Mouse (Mus musculus): ENCODE measurements around the gene Gpatch4. TPM values are rescaled to one million over a fixed set of nuclear protein-coding genes. Genes with fewer than 3 reads are reported as not detected.

Gene Gpatch4
- total RNA-seq (2023), result 2.7 and 3.8 TPM in 2 replicates

DNA sequence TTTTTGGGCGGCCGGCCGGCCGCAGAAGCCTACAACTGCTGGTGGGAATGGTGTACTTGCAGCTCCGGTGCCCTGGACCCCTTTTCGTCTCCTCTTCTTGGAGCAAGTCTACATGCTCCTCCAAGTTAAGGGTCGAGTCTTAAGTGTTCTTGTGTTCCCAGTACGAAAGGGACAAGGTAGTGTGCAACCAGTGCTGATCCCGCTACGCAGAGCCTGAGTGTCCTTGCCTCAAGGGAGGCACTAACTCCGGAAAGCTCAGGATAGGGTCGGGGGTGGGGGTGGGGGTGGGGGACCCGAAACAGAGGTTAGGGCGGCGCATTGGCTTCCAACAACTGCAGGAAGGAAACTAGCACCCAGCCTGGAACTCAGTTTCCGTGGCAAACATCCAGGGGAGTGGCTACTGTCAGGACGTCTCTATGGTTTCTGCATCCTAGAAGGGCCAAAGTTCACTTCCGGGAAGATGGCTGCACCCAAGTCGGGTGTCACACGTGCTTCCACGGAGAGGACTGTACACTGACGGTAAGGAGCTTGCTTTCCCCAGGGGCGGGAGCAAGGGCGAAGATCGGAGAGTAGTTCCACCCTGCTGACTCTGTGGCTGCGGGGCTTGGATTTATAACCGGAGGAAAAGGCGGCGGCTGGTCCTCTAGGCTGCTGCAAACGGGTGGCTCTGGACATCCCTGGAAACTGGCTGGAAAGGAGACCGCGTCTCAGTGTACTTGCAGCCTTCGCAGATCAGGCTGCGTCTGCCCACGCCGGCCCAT, at the start of gene Gpatch4:
Gene Gpatch4, plus strand, starts transcription at position 448 of the 761 bp plus-strand sequence.

DNA sequence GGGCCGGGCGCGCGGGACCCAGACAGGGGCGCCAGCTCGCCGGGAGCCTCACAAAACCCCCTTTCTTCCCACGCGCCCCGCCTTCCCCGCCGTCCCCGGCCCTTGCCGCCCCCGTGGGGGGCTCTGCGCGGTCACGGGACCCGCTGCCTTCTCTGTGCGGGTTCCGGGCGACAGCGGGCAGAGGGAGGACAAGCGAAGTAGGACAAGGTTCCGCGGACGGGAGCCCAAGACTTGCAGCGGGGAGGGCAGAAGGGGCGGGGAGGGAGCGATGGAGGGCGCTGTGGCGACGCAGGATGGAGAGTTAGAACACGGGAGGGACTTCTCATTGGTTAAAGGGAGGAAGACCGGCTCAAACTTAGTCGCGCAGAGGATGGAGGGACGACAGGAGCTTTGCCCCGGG, 42.7 kb upstream of the Gpatch4 start, which contains the start of gene Bcan:
Gene Bcan, minus strand, starts transcription at position 50 of the 400 bp plus-strand sequence.

DNA sequence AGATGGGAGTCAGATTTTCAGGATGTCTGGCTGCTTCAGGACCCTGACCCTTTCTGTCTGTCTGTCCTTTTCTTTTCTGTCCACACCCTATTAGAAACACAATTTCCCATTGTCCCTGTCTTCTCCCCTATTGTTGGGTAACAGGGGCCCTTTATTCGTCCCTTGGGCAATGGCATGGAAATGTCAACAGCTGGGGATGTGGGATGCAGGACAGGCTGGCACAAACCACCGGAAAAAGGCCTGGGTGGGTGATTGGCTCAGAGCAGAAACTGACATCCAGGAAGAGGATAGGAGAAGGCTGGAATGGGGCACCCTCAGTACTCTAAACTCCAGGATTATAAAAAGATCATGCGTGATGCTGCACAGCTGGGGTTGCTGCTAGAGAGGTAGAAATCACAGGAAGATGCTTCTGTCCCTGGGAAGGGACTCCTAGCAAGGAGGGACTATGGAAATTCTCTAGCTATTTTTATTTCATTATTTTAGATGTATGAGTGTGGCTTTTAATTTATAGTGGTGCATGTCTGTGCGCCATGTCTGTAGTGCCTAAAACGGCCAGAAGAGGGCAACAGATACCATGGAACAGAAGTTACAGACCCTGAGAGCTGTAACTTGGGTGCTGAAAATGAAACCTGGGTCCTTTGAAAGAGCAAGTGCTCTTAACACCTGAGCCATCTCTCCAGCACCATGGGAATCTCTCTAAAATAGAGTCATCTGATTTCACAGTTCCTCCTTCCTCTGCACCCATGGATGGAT, 15.3 kb upstream of the Gpatch4 start, which contains the start of gene Hapln2:
Gene Hapln2, minus strand, starts transcription at position 150 of the 753 bp plus-strand sequence.

DNA sequence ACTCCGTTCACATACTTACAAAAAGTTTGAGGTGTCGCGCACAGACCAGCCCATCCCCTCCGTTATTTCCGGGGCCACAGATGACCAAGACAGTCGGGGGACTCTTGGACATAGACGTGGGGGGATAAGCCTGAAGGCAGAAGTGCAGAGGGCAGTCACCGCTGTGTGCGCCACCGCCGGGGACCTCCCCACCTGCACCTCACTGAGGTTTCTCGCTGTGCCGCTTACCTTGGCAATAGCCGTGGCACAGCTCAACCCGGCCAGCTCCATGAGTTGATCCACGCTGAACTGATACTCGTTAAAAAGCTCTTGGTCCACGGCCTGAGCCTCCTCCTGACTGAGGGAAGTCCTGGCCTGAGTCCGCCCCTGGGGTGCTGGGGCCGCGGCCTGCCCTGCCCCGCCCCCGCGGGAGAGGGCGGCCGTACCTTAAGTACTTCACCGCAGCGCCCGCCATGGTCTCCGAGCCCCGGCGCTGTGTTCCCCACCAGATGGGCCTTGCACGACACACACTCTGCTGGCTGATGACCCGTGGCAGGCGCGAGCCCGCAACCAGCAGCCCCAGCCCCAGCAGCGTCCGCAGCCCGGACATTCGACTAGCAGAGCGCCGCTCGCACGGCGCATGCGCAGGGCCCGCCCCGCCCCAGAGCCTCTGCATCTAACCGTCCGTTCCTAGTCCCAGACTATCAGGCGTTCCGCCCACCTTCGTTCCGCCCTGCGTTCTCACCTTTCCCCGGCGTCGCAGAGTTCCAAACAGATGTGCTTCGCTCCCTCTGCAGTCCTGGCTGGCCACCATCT, 15.2 kb downstream of the Gpatch4 start, which contains the start of gene Naxe:
Gene Naxe, minus strand, starts transcription at position 594 of the 795 bp plus-strand sequence.

DNA sequence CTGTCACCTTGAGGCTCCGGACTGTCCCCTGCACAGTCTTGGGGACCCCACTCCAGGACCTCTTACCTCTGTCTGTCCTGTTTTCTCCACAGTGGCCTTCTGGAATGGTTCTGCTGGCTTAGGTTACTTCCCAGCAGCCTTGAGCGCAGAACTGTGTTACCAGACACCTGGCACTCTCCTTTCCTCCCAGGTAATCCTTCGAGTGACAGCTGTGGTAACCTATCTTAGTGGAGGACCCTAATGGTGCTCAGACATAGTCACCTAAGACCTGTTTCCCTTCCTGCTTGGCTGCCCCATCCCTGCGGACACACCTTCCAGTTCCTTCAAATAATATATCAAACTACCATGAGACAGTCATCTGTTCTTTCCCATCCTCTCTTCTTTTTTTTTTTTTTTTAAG, 35.3 kb downstream of the Gpatch4 start, which contains the start of gene Ttc24:
Gene Ttc24, minus strand, starts transcription at position 101 of the 400 bp plus-strand sequence.

DNA sequence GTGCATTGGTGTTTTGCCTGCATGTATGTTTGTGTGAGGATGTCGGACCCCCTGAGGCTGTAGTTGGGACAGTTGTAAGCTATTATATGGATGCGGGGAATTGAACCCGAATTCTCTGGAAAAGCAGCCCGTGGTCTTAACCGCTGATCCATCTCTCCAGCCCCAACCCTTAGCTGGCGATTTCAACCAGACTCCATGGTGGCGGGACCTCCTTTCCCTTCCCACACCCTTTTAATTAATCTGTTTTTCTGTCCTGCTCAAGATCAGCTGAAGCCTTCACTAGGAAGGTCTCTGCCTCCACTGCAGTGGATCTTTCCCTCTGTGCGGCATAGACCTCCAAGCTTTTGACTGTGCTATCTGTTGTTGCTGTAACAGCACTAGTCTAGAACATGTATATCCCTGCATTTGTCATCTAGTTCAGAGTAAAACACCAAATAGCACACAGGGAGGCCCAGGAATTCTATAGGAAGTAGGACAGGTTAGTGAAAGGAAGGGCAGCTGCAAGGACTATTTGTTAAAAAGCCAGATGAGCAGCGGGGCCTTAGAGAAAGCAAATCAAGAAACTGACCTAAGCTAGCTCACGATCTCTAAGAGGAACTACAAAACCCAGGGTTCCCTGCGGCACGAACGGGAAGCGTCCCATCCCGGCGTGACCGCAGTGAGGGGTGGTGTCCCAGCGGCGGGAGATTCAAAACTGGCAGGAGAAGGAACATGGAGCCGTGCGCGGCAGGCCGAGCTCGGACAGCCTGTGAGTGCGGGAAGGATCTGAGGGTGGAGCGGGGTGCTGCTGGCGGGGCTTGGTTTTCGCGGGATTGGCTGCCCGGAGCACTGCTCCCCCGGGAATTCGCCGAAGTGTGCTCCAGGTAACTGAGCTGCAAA, 38.7 kb downstream of the Gpatch4 start, which contains the start of gene Iqgap3:
Gene Iqgap3, plus strand, starts transcription at position 627 of the 879 bp plus-strand sequence.

Other genes starting within 250 kb of the Gpatch4 start
- gene Ntrk1, start 247.9 kb upstream of the Gpatch4 start, total RNA-seq (2023), result not detected in 2 replicates
- not detected in 2 replicates for gene Insrr, start 246.2 kb upstream of the Gpatch4 start, total RNA-seq (2023)
- 0.34 and 1.5 TPM in 2 replicates for gene Pear1, start 218.8 kb upstream of the Gpatch4 start, total RNA-seq (2023)
- 0.88 and 1.2 TPM in 2 replicates for gene Sh2d2a, start 196.4 kb upstream of the Gpatch4 start, total RNA-seq (2023)
- gene Prcc, start 157.5 kb upstream of the Gpatch4 start, total RNA-seq (2023), result 26.9 and 29.1 TPM in 2 replicates
- gene Hdgf, start 136.8 kb upstream of the Gpatch4 start, total RNA-seq (2023), result 80.4 and 98.0 TPM in 2 replicates
- 62.4 and 72.9 TPM in 2 replicates for gene Mrpl24, start 123.6 kb upstream of the Gpatch4 start, total RNA-seq (2023)
- 21.0 and 25.9 TPM in 2 replicates for gene Isg20l2, start 112.8 kb upstream of the Gpatch4 start, total RNA-seq (2023)
- 10.7 and 10.8 TPM in 2 replicates for gene Rrnad1, start 112.4 kb upstream of the Gpatch4 start, total RNA-seq (2023)
- gene Crabp2, start 94.4 kb upstream of the Gpatch4 start, total RNA-seq (2023), result 0.54 and 0.66 TPM in 2 replicates
- gene Nes, start 72.0 kb upstream of the Gpatch4 start, total RNA-seq (2023), result not detected in 2 replicates
- not detected in 2 replicates for gene Bcan, start 42.9 kb upstream of the Gpatch4 start, total RNA-seq (2023)
- gene Hapln2, start 15.5 kb upstream of the Gpatch4 start, total RNA-seq (2023), result not detected in 2 replicates
- gene Naxe, start 15.4 kb downstream of the Gpatch4 start, total RNA-seq (2023), result 21.0 and 21.5 TPM in 2 replicates
- gene Ttc24, start 35.2 kb downstream of the Gpatch4 start, total RNA-seq (2023), result not detected in 2 replicates
- 29.2 and 45.4 TPM in 2 replicates for gene Iqgap3, start 38.9 kb downstream of the Gpatch4 start, total RNA-seq (2023)
- 110 and 174 TPM in 2 replicates for gene Mef2d, start 99.3 kb downstream of the Gpatch4 start, total RNA-seq (2023)
- not detected in 2 replicates for gene Rhbg, start 211.6 kb downstream of the Gpatch4 start, total RNA-seq (2023)
- gene Gm38392, start 244.1 kb downstream of the Gpatch4 start, total RNA-seq (2023), result not detected in 2 replicates